Mouse (Mus musculus): ENCODE data around the gene Pdhx.

Pdhx gene

DNA sequence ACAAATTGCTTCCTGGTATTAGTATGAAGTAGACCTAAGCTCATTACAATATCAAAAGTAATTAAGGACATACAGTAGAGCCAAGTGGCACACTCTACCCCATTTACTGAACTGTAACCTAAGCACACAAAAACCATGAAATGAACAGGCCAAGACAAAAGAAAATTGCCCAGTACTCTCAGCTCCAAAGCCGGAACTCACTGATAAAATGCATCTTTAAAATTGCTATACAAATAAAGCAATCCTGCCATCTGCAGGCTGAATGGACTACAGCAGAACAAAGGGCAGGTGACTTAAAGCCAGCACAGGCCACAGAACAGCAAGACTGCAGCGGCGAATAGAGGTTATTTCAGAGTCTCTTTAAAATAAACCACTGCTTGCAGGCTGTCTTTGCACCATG is 10.4 kb downstream of the Pdhx start:
- peak; percentile 31 for DNase-seq (ENCODE audit: low read depth, low spot score)

DNA sequence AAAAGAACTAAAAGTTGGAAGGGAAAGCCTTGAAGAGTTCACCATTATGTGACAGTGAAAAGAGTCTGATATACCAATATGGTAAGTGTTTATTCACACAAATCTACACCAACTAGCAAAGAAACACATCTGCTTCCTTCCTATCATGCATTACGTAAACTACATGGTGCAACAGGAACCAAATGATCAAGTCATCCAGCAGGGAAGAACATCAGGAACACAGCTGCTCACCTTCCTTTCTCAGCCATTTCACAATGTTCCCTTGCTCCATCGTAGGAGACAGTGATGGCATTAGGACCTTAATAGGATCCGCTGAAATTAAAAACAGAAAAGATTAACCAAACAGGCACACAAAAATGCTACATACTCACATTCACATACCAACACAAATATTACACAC is 15.0 kb downstream of the Pdhx start:
- no peak for DNase-seq (ENCODE audit: low read depth, low spot score)

DNA sequence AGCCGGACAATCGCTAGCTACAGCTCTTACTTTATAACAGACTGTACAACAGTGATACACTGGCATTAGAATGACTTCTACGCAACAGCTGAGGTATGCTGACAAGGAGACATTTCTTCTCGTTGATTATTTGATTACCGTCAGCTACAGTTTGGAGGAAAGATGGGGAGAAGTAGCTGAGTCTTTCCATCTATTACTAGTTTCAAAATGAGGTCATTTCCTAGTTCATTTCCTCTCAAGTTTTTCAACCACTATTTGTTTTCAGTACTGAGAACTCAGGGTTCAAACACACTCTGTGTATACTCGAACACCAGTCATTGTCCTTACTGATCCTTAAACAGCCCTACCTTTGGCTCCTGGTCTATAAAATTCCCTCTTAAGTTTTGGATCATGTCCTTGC is 17.5 kb downstream of the Pdhx start:
- no peak for DNase-seq (ENCODE audit: low read depth, low spot score)

DNA sequence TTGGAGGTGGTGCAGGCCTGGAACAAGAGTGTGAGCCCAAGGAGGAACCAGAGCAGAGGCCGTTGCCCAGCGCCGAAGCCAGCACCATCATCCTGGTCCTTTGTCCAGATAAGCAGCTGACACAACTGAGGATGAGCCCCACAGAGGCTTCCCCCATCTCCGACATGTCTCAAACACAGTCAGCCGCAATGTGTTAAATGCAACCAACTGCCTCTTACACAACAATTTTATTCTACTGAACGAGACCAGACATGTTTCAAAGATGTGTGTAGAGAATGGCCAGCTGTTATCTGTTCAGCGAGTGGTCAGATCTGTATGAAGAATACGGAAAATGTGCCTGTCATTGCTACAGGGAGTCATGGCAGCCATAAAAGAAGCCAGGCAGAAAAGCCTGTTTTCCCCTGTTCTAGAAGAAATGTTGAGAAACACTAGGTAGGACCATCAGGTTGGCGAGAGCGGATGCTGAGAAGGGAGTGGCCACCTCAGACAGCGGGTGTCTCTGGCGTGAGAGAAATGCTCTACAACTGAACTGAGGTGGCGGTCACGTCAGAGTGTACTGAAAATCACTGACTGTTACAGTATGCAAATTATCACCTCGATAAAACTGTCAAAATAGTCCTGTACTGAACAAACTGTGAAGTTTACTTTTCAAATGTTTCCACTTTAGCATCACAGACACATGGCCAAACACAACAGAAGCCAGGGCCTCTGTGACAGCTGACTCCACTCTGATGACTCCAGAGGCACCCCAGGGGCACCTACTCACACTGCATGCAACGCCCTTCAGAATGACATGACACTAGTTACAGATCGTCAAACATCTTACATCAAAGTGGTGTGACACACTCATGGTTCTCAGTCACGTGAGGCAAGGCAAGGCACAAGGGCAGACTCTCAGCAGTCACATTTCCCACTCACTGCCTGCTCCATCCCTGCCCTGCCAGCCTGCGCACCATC is 21.1 kb downstream of the Pdhx start:
- no peak for DNase-seq (ENCODE audit: low read depth, low spot score)

DNA sequence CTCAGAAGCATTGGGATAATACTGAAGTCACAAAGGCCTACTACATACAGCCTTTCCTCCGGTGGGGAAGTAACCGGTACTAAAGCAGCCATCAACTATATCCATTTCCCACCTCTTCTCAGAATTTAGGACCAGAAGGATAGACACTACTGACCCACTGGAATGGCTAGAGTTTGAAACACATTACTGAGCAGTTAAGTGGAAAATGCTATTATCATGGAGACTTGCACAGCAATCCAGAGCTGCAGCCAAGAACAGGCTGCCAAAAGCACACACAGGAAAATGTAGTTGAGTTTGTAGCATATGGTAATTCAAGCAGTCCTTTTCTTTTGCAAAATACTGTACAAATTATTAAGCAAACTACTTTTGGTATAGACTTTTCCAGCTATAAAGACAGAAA is 28.0 kb downstream of the Pdhx start:
- DNase-seq (ENCODE audit: low read depth, low spot score) = no peak

DNA sequence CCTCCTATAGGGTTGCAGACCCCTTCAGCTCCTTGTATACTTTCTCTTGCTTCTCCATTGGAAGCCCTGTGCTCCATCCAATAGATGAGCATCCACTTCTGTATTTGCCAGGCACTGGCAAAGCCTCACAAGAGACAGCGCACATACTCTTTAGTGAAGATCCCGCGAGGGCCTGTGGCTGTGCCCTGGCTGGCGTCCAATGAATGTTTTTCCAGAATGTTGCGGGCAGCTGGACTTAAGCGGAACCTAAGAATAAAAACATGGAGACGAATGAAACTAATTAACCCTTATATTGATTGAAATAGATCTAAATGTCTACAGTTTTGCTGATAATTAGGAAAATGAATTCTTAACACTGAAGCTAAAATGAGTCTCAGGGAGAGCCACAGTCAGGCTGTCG is 32.4 kb downstream of the Pdhx start:
- DNase-seq (ENCODE audit: low read depth, low spot score) = no peak

DNA sequence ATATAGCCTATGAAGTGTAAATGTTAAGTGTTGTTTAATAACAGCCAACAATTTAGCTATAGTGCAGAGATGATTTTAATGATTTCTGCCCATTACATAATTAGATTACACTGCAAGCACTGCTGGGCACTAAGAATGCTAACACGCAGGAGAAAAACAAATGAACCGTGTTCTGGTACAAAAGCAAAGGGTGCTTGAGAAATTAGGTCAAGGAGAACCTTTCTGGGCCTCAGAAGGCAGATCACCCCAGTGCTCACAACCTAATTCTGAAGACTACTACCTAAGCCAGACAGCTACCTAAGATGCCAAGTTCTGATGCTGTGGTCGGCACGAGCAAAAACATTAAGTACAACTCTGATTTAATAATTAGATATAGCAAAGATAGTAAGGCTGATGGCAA is 35.5 kb downstream of the Pdhx start:
- no peak for DNase-seq (ENCODE audit: low read depth, low spot score)

DNA sequence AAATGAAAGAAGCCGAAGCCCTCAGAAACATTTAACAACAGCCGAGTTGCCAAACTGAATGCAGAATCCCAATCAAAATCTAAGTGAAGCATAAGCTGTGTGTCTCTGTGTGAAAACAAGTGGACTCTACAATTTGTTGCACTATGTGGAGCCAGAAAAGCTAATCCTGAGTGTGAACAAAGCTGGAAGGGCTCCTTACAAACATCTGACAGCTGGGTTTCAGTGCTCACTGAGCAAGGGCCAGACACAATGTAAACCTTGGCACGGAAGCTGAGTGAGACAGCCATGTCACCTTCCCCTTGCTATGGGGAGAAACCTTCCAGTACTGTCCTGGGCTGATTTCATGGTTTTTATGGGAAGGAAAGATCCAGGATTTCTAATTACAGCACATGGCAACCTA is 50.6 kb downstream of the Pdhx start:
- no peak for DNase-seq (ENCODE audit: low read depth, low spot score)

DNA sequence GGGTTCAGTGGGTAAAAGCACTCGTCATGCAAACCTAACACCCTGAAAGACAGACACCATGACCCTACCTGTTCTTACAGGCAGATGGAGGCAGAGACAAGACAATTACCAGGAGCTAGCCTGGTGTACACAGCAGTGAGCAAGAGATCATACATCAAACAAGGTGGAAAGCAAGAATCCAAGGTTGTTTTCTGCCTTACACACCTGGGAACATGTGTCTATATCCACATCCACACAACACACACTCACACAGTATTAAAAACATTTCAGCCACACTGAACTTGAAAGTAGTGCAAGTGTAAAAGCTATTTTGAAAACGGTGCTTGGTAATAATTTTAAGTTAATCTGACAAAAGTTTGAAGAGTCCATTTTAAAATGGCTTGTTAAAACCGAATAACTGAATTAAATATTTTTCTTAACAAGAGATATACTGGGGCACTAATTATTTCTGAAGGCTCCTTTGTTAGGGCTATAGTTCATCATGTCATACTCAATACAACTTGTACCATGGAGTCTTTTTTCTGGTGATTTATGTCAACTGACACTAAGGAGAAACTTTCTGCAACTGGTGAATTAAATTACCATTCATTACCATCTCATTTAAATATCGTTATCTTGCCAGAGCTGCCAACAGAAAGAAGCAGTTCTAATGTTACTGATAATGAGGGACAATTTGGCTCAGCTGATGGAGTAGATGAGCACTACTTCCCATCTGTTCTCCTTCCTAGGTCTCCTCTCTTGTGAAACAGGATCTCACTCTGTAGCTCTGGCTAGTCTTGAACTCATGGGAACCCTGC is 52.9 kb downstream of the Pdhx start:
- DNase-seq (ENCODE audit: low read depth, low spot score) = no peak

DNA sequence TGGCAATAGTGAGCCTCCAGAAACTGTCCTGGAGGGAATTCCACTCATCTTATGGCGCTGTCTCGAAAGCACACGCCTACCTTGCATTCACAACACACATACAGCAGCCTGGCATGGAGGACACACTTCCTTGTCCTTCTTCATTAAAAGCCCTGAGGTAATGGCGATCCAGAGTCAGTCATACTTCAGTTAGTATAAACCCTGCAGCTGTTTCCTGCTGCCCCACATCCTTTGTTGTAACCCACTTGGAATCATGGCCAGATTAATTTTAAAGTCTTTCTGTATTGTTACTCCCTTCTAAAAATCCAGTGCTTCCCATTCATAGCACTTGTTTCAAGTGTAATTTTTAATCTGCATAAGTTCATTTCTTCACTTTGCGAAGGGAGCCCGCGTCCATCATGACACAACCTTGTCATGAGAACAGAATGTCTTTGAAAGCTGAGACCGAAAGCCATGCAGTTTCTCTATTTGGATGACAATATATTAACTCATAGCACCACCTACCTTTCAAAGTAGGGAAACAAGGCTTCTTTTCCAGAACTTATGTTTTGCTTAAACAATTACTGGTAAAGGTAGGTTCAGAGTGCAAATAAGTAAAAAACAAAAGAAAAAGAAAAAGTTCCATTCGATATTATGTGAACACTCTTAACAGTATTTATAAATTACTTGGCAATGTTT is 54.4 kb downstream of the Pdhx start:
- DNase-seq (ENCODE audit: low read depth, low spot score) = peak; percentile 37

DNA sequence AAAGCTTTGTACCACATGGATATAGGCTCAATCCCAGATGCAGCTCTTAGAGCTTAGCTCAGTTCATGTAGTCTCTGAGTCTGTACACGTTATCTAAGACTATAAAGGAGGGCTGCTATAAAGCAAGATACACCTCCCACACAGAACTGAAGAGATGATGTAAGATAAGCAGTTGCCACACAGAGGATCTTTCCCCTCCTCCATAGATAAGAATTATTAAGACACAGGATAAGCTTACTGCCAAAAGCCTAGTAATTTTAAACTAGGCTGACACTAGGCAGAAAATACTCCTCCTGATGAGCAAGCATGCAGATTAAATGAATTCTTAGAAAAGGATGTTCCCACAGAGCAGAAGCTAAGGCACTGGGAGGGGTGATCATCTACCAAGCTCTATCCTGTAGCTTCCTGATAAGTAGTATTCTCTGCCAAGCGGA is 55.9 kb downstream of the Pdhx start:
- no peak for DNase-seq (ENCODE audit: low read depth, low spot score)

DNA sequence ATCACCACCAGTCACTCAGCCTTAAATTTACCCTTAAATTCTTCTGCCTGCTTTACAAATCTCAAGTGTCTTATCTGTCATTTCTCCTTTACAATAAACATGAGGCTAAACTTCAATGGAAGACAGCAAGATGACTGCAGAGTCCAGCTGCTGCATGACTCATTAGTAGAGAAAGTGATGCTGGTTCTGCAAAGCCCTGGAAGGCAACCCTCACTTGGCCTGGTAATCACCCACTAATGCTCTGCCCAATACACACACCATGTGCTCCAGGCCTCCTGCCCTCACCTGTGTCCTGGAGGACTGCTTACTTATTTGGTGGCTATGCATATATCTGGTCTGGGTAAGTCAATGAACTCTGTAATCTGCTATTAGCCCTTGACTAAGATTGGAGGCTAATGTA is 57.2 kb downstream of the Pdhx start:
- no peak for DNase-seq (ENCODE audit: low read depth, low spot score)

DNA sequence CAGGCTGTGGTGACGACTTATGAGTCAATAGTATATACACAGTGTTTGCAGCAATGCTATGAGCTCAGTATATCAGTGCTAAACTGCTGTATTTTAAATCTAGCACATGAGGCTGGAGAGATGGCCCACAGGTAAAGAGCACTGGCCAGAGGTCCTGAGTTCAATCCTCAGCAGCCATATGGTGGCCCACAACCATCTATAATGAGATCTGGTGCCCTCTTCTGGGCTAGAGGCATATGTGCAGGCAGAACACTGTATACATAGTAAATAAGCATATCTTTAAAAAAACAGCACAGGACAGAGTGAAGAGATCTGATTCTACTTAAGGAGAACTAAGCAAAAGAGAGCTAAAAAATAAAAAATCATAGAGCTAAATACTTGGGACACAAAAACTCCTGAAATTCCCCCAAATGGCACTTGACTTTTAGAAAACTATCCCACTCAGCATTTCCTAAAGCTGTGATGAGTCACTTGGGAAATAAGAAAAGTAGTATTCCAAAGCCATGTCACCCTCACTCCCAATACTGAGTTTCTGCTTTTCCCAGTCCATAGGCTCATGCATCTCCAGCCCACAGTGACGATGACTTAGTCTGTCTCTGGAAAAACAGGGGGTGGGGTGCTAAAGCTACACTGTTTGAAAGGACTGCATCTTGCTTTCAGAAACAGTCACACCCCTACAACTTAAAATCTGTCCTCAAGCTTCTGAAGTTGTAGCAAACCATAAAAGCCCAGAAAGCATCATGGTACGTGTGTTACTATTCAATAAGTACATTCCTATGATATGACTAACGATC is 60.3 kb downstream of the Pdhx start:
- DNase-seq (ENCODE audit: low read depth, low spot score) = no peak

DNA sequence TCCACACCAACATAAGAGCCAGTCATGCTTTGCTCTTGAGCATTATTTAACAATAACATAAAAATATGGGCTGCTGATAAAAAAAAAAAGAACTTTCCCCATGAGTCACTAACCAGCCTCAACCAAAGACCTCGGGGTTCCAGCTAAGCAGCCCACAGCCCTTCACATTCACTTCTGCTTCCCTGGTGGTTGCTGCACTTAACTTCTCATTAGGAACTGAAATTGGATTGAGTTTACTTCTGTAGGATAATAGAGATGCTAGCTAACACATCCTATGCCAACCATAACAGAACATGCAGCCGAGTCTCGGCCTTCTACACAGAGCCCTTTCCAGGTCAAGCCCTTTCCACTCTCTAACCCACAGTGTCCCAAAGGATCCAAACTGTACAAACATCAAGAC is 65.1 kb downstream of the Pdhx start:
- no peak for DNase-seq (ENCODE audit: low read depth, low spot score)

DNA sequence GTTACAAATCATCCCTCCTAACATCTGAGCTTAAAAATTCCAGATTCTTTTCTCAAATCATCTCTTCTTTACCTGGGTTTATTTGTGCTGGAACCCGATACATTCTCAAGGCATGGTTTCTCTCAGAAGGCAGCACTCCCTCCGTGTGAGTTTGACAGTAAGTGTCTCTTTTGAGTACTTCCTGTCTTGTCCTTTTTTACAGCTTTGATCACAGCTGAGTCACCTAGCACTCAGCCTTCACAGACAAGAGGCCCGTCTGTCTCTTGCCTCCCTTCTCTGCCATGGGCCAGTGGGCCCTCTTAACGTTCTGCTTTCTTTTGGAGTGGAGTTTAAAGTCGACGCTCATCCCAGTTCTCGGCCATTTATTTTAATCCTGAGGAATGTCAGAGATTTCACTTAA is 68.7 kb downstream of the Pdhx start:
- DNase-seq (ENCODE audit: low read depth, low spot score) = no peak

DNA sequence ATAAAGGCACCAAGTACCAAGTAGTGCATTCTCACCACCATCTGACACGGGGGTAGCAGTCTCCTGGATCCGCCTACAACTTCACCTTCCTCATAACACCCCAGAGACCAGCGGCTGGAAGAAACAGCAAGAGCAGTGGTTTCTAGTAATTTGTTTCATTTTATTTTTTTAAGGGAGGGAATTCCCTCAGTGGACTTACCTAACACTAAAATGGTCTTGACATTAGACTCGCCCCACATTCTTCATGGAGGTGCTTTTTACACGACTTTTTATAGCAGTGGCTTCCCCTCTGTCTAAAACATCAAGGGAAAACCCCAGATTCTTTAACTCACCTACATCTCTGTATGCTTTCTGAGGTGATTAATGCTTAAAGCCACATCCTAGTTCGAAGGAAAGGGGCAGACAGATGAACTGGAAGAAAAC is 74.1 kb downstream of the Pdhx start:
- DNase-seq (ENCODE audit: low read depth, low spot score) = no peak

DNA sequence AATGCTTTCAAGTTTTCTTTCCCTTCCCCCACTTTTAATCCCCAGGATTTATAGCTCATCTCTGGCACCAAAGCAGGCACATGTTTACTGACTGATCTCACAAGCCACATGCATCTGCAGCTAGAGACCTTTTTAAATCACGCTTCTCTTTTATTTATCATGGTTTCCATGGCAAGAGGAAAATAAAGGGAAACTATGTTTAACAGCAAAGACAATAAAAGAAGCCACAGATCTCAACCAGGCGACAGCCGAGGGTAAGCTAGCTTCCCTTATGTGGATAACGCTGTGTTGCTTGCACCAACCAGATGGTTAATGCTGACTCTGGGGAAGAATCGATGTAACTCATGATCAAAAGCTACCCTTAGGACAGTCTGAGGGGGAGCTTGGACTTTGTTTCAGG is 75.0 kb downstream of the Pdhx start:
- peak; percentile 14 for DNase-seq (ENCODE audit: low read depth, low spot score)

DNA sequence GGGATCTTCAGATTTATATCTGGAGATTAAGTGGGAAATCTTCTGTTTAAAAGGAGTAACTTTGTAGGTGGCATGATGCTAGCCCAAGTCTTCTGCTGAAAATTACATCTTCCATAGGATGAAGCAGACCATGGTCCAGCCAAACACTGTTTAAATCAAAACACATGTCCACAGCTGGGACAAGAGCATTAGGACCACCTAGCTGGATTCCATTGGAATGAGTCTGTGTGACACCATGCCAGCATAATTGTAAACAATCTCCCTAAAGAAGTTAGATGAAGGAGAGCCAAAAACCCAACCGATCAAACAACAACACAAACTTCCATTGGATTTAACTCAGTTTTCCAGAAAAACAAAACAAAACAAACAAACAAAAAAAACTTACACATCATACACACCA is 75.4 kb downstream of the Pdhx start:
- DNase-seq (ENCODE audit: low read depth, low spot score) = no peak

DNA sequence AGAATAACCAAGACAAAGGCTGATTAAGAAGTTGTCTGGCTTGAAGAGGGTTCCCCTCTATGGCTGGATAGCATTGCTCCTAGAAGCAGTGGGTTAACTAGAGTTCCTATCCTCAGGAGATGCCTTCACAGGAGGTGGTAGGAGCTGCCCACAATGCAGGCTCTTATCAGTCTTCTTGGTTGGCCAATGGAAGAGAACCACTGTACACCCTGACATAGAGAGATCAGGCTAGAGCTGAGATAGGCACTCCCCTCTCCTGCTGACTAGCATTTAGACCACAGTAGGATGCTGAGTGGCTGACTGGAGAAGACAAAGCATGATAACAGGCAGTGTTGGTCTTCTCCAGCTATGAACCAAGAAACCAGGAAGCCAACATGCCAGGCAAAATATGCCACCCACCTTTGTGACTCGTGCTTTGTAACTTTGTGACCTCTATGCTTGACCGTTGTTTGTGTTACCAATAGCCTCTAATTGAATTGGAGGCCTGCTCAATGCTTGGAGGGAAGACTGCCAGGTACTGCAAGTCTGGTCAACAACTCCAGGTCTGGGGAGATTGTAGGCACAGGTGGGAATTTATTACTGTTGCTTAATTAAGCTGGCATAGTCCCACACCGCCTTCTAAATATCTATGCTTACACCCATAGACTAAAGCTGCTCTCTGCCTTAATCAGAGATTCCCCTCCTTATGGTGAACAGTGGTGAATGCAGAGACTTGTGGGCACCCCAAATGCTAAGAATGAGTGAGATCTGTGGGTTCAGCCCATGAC is 79.3 kb downstream of the Pdhx start:
- DNase-seq (ENCODE audit: low read depth, low spot score) = no peak

DNA sequence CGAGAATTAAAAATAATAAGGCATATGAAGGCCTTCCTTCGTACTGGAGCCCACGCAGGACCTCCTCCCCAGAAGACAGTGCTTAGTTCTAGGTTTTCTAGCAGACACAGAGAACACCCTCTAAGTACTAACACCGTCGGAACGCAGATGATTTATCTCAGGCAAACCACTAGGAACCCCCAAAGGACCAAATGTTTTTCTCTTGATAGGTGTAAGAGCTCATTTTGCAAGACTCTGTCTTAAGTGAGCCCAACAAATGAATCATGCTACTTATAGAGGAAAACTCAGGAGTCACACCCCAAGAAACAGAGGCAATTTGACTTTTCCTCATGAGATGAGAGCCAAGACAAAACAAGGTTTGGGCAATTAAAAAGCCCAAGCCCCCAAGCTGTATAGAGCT is 80.9 kb downstream of the Pdhx start:
- no peak for DNase-seq (ENCODE audit: low read depth, low spot score)

DNA sequence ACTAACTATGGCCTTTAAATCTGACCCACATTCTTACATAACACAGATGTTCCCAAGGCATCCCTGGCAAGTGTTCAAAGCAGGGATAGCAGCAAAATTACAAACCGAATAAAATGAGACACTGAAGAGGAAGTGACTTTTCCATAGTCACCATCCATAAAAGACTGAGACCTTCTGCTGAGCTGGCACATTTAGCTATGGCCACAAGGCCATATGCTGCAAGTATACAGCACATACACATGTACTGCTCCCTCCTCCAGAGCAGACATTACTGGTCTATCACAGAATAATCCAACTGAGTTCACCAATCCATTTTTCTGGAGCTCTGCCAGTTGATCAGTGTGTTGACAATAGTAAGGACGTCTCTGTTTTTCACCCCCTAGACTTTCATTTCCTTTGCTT is 83.0 kb downstream of the Pdhx start:
- no peak for DNase-seq (ENCODE audit: low read depth, low spot score)

Data from retina, postnatal 7 days (tissue).